Mouse (Mus musculus) ES-Bruce4 (cell line): Measurements from ENCODE around the gene Ggta1. TPM values are rescaled to one million over a fixed set of nuclear protein-coding genes. Genes with fewer than 3 reads are reported as not detected.
A peak's percentile ranks its signal among the peaks of the same experiment; 100 is the strongest.

ENCODE experiments used
- H3K27ac ChIP-seq: 2 replicates; pipeline ENCODE4 v1.5.1; 2012; ENCODE audit warnings: low read length, inconsistent platforms; ENCODE audit not compliant: insufficient read depth
- H3K27me3 ChIP-seq: 2 replicates; pipeline ENCODE4 v1.6.1; 2012; ENCODE audit warnings: mild to moderate bottlenecking, low read length, inconsistent platforms; ENCODE audit not compliant: control insufficient read depth, poor library complexity, insufficient read depth, severe bottlenecking
- H3K36me3 ChIP-seq: 2 replicates; pipeline ENCODE4 v1.6.1; 2012; ENCODE audit warnings: inconsistent platforms, mild to moderate bottlenecking, low read length, moderate library complexity; ENCODE audit not compliant: control insufficient read depth, poor library complexity, insufficient read depth, severe bottlenecking
- H3K4me1 ChIP-seq: one replicate; pipeline ENCODE4 v1.8.1; 2011; ENCODE audit warnings: low read length; ENCODE audit not compliant: control insufficient read depth, insufficient read depth
- H3K4me3 ChIP-seq: 2 replicates; pipeline ENCODE4 v1.5.1; 2011; ENCODE audit warnings: low read depth, mild to moderate bottlenecking, low read length
- H3K9ac ChIP-seq: 2 replicates; pipeline ENCODE4 v1.6.1; 2012; ENCODE audit warnings: low read depth, mild to moderate bottlenecking, inconsistent platforms; ENCODE audit not compliant: poor library complexity, severe bottlenecking
- H3K9me3 ChIP-seq: replicated peaks from 2 replicates; pipeline ENCODE4 v1.6.1; 2012; ENCODE audit warnings: mild to moderate bottlenecking, low read length, inconsistent platforms; ENCODE audit not compliant: control insufficient read depth, poor library complexity, insufficient read depth, severe bottlenecking
- CTCF ChIP-seq: IDR thresholded peaks from one replicate; pipeline ENCODE4 v1.8.1; 2011; ENCODE audit warnings: low read depth, low read length
- EP300 ChIP-seq: IDR thresholded peaks from 2 replicates; pipeline ENCODE4 v1.6.1; 2011; ENCODE audit warnings: low read depth, low read length; ENCODE audit not compliant: insufficient read depth
- POLR2A ChIP-seq: IDR thresholded peaks from one replicate; pipeline ENCODE4 v1.8.1; 2011; ENCODE audit warnings: low read length; ENCODE audit not compliant: insufficient read depth
- polyA plus RNA-seq: library from polyadenylated mRNA; stranded (reverse); fragments of >200 nt; gene quantifications from 2 replicates; pipeline ENCODE4 v1.2.4, GENCODE M21; 2011; ENCODE audit warnings: low read depth; ENCODE audit not compliant: missing spikeins, insufficient read depth, insufficient read length

The Ggta1 gene
- polyA plus RNA-seq, 1 experiment: 52.5 TPM

DNA sequence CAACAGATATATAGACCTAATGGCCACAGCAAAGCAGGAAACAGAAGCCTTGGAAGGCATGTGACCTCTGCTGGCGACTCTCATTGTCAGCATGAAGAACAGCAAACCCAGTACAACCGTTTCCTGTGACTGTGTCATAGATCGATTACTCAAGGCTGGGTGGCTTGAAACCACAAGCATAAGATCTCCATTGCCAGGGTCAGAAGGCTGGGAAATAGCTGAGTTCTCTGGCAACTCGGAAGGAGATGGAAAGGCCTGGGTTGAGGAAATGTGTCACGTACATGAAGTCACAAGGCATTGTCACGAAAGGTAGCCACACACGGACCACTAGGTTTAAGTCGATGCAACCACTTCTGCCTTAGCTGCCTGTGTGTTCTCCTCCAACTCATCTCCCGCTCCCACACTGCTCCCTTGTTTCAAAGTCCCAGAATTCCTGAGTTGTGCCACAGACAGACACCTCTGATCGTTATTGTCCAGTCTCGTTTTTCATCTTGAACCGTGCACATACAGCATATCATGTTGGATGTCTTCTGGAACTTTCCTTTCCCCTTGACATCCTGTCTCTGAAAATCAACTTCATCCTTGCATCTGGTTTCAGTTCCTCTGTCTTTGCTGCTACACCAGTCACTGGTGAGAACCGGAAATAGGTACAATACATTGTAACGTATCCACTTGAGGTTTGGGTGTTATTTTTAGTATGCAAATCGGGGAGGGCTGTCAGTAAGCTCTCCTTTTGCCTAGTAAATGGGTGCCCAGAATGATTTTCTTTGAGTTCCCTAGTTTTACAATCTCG is 32.7 kb upstream of the Ggta1 start:
- Histone ChIP-seq H3K27ac (no peak overlapping the region), H3K4me3 (no peak overlapping the region), H3K4me1 (peaks cover 10% of the 10 kb centered on the region), H3K9ac (no peak overlapping the region), H3K36me3 (no peaks in the 10 kb centered on the region), H3K9me3 (no peaks in the 10 kb centered on the region), H3K27me3 (no peaks in the 10 kb centered on the region)
- TF ChIP-seq CTCF: no peak

DNA sequence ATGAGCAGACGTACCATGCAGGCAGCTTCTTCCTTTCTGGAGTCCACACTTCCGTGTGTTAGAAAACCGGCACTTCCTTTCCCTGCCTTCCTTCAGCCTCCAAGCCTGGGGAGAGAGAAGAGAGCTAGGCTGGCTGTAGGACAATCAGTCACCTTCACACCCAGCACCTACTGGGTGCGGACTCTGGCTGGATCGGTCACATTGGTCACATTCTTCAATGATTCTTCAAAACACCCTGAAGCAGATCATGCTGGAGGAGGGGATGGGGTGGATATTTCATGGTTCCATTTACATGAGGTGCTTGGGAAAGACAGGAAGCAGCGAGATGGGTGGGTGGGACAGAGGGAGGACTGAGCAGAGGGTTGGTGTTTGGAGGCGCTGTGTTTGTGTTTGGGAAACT is 30.5 kb upstream of the Ggta1 start:
- Histone ChIP-seq H3K36me3 (no peaks in the 10 kb centered on the region), H3K9me3 (no peaks in the 10 kb centered on the region), H3K27ac (no peak overlapping the region), H3K27me3 (no peaks in the 10 kb centered on the region), H3K4me1 (peaks cover 11% of the 10 kb centered on the region), H3K9ac (no peak overlapping the region), H3K4me3 (no peak overlapping the region)
- TF ChIP-seq CTCF (no peak), EP300 (0 out of 2 replicates have a peak, but pooled peaks have one; percentile 47), POLR2A (no peak)

DNA sequence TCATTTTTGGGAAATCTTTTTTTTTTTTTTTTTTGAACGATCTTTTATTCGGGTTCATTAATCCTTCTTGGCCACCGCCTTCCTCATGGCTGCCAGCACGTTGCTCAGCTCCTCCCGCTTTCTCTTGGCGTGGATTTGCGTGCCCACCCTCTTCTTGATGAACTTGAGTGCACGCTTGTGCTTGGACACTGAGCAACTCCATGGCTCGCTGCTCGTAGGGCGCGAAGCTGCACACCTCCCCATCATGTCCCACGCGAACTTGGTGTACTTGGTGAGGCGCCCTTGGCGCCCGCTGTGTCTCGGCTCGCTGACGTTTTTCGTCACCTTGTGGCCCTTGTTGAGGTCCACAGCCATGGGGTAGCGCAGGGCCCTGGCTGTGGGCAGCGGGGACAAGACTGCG is 28.1 kb upstream of the Ggta1 start:
- no peak for TF ChIP-seq POLR2A
- no peak for TF ChIP-seq EP300
- H3K9me3 ChIP-seq: no peaks in the 10 kb centered on the region
- no peaks in the 10 kb centered on the region for H3K36me3 ChIP-seq
- peaks cover 13% of the 10 kb centered on the region for H3K4me1 ChIP-seq
- H3K4me3 ChIP-seq: peak overlapping the region; percentile 11
- no peak overlapping the region for H3K27ac ChIP-seq
- peak overlapping the region; percentile 27; the same call in 1 of the 2 replicates for H3K9ac ChIP-seq
- no peaks in the 10 kb centered on the region for H3K27me3 ChIP-seq

DNA sequence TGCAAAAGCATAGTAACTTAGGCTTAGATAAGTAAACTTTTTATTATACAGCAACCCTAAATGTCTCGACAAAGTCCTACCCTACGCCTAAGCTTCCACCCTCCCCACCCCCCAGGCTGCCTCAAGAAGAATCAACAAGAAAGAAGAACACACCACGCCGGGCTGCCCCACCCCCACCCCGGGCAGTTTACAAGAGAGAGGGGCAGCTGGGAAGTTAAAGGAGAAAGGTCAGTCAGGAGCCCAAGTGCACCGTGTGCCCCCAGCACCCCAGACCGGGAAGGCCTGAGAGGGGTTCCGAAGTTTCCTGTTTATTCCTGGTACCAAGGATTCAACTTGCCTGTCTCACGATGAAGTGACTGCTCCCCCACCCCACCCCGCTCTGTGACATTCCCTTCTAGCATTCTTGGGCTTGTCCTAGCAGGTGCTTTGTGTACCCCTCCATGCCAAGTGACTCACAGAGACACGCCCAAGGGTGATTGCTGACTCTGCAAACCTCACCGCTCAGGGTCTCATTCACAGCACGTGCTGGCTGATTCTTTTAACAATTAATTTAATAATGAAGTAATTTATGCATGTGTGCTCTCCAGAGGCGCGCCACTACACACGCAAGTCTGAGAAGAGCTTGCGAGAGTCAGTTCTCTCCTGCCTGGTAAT is 27.6 kb upstream of the Ggta1 start:
- peak overlapping the region; percentile 64; the same call in 1 of the 2 replicates for H3K27ac ChIP-seq
- TF ChIP-seq POLR2A (no peak), EP300 (peak; percentile 26; the same call in 1 of the 2 replicates)

GRCm38 (mm10) chr2:35487700-35488099 is 24.7 kb upstream of the Ggta1 start:
- H3K36me3 ChIP-seq: no peaks in the 10 kb centered on the region
- H3K4me1 ChIP-seq: peaks cover 6% of the 10 kb centered on the region
- no peak overlapping the region for H3K27ac ChIP-seq
- peak; percentile 93 for TF ChIP-seq EP300
- TF ChIP-seq POLR2A: no peak
- peak overlapping the region; percentile 43 for H3K4me3 ChIP-seq
- H3K9me3 ChIP-seq: no peaks in the 10 kb centered on the region
- peak overlapping the region; percentile 59; the same call in 1 of the 2 replicates for H3K9ac ChIP-seq
- H3K27me3 ChIP-seq: no peaks in the 10 kb centered on the region

More for the DNA sequence above, 27.6 kb upstream of the Ggta1 start:
- Histone ChIP-seq H3K36me3 (no peaks in the 10 kb centered on the region), H3K9me3 (no peaks in the 10 kb centered on the region), H3K4me1 (peaks cover 13% of the 10 kb centered on the region), H3K27me3 (no peaks in the 10 kb centered on the region), H3K9ac (peak overlapping the region; percentile 27; the same call in 1 of the 2 replicates), H3K4me3 (peak overlapping the region; percentile 11; the same call in 1 of the 2 replicates)
